Mouse (Mus musculus) forelimb bud, embryonic 11.5 days (tissue): ENCODE measurements around the gene Tnpo2.

ENCODE experiments used
- DNase-seq: peaks from one replicate; pipeline ENCODE4 v3.0.0-alpha.2; 2012; ENCODE audit warnings: low read depth, low spot score

Gene Tnpo2

GRCm38 (mm10) chr8:85100076-85100665 is 63.5 kb downstream of the Tnpo2 start:
- no peak for DNase-seq
